Mouse (Mus musculus): ENCODE data around the gene D7Ertd443e.

D7Ertd443e gene

GRCm38 (mm10) chr7:134287570-134288222 is 97.8 kb downstream of the D7Ertd443e start:
- DNase-seq, result peak; percentile 93

GRCm38 (mm10) chr7:134272956-134273355 is 112.5 kb downstream of the D7Ertd443e start:
- peak; percentile 74 for DNase-seq

DNA sequence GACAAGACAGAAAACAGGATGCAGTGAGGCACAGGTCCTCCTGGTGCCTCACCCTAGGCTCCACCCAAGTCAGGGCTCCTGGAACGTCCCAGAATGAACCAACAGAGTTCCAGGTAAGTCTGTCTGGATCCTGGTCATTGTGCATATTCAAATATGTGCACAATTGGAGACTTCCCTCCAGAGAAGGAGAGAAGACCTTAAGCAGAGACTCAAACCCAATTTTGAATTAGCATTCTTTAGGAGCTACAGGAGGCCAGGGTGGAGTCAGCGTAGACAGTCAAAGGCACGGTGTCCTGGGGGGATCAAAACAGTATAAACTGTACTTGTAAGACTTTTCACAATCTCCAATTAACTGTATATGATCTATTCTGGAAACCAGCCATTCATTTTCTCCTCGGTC is 113.0 kb downstream of the D7Ertd443e start:
- peak; percentile 31 for DNase-seq

GRCm38 (mm10) chr7:134265783-134266182 is 119.7 kb downstream of the D7Ertd443e start:
- DNase-seq, result peak; percentile 29

DNA sequence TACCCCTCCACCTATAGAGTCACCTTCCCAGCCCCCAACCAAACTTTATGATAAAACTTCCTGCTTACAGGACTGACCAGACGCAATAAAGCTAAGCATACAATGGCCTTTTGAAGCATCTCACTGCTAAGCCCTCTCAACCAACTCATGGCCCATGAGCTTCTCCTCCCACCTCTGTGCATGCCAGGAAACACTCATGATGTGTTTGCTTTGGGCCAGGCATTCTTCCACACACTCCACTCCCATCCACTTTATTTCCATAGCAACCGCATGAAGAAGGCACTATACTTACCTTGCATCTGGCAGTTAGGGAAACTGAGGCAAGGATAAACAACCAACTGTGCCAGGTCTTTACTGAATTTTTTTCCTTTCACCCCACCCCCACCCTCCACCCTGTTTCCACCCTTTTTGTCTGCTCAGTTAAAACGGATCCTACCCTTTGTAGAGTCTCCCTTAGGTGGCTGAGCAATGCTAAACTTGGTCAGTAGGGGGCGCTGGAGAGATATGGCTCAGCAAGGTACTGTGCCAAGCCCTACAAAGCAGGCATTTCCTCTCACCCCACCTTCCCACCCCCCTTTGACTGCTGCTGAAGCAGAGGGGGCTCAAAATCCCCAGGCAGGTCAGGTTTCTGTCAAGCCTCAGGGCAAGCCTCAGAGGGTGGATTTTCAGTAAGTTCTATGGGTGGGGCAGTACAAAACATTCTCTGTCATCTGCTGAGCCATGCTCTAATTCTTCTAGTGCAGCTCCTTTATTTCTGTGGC is 122.1 kb downstream of the D7Ertd443e start:
- DNase-seq, result peak; percentile 92

DNA sequence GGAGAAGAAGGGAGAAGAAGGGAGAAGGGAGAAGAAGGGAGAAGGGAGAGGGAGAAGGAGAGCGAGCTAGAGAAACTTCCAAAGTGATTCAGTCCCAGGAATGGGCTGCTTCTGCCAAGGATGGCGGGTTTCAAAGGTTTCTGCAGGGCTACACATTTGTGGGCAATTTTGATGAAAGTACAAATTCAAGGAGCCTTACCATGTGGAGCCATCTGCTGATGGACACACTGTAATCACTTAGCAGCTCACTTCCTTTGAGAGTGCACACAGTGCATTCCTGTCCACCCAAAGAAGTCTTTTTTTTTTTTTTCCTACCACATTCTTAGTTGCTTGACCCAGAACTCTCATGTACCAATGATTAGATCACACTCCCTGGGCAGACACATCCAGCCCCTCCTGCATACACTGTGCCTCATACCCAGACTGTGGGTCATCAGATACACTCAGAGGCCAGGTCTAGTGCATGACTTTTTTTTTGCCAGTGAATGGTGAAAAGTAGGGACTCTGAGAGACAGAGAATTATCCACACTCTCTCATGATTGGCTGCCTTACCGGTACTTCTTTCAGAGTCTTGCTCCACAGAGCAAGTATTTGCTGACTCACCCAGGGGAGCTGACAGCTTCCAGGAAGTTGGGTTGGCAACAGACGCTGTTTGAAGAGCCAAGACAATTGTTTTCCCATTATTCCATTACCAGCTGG is 124.3 kb downstream of the D7Ertd443e start:
- DNase-seq, result peak; percentile 97

DNA sequence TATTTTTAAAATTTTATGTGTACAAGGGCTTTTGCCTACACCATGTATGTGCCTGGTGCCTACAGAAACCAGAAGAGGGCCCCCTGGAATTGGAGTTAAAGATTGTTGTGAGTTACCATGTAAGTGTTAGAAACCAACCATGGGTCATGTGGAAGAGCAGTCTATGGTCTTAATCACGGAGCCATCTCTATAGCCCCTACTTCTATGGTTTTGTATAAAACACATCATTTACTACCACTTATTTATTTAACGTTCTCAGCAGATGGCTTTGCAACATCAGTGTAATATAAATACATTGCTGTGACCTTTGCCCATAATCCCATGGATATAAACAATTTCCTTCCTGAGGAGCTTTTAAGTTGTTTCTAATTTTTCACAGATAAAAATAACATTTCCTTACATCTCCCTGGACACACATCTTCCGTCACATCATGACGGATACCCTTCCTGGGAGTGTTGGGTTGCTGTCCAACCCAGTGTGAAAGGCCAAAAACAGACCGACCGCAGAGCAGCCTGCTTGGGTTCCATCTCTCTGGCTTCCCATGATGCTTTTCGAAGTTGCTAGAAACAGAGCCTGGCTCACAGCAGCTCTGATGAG is 135.1 kb downstream of the D7Ertd443e start:
- no peak for DNase-seq

DNA sequence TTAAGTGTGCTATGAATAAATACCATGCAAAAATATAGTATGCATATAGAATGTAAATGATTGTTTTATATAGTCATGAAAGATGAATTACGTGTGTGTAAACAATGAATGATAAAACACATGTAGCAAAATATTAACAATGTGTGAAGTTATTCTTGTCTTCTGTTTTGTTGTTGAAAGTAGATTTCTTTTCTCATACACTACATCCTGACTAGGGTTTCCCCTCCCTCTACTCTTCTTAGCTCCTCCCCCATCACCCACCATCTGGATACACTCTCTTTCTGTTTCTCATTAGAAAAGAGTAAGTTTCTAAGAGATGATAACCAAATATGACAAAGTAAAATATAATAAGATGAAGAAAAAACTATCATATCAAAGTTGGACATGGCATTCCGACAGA is 137.4 kb downstream of the D7Ertd443e start:
- DNase-seq, result no peak

DNA sequence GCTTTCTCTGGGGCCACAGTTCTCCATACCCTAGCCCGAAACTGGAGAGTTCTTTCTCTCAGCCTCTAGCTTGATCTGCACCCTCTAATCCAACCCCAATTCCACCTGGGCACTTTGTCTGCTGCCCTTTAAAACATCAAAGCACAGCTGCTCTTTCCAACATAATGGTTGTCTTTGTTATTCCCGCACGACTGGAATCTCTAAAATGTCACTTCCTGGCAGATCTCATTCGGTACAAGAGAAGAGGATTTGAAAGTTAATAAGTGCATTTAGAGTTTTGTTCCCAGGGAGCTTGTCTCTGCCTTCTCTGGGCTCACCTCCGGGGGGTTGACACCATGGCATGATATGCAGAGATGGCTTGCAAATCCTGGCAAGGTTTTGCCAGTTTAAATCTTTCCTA is 138.8 kb downstream of the D7Ertd443e start:
- no peak for DNase-seq

- DNase-seq, result peak; percentile 93
Measured at GRCm38 (mm10) chr7:134242773-134243172, 142.7 kb downstream of the D7Ertd443e start.

DNA sequence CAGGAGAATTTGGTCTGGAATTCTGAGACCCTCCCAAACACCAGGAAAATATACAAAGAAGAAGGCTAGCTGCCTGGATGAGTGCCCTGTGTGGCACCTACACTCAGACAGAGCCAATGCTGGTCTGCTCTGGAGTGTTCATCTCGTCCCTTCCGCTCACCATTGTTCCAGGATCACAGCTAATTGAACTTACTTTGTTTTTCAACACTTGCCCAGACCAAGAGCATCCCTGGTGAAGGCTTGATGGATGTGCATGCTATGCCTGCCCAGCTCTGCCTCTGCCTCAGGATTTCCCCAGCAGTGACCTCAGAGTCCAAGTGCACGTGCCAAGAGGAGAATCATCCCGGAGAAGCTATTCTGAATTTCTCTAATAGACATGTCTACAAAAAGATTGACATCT is 144.2 kb downstream of the D7Ertd443e start:
- DNase-seq, result peak; percentile 53

DNA sequence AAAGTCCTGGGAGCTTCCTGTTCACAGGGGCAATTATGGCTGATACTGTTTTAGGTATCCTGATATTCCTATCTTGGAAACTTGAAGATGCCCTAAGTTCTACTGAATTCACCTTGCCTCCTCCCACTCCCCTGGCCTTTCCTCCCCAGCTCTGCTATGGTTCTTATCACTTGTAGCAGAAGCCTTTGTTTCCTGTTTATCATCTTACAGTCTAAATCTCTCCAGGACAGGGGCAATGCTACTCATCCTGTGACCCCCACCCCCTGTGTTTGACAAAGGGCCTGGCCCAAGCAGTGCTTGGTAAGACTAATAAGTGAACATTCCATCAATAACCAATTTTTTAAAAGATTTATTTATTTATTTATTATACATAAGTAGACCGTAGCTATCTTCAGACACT is 144.9 kb downstream of the D7Ertd443e start:
- peak; percentile 71 for DNase-seq

DNA sequence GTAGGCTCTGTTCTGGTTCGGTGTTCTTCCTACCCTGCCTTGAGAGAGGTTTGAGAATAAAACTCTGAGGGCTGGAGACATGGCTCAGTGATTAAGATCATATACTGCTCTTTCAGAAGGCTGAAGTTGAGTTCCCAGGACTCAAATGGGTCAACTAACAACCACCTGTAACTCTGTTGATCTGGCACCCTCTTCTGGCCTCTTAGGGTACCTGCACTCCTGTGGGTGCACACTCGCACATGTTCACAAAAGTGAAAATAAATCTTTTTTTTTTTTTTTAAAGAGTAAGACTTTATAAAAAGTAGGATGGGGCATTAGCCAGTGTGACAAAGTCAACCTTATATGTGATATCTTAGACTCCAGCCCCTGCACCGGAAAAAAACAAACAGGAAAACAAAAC is 146.6 kb downstream of the D7Ertd443e start:
- no peak for DNase-seq

DNA sequence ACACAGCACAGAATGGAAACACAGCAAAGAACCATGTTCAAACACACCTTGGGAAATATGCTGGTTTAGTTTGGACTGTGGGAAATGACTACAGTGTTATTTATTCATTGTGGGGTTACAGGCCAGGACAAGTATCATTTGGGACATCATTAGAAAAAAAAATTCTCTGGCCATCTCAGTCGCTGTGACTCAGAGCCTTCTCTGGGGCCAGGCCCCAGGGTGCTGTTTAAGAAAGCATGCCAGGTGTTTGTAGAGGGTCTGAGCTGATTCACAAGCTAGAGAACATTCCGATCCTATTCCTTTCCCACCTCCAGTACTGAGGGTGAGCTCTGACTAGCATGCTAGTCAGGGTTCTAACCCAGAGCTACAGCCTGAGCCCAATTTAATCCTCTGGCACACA is 148.1 kb downstream of the D7Ertd443e start:
- peak; percentile 79 for DNase-seq

DNA sequence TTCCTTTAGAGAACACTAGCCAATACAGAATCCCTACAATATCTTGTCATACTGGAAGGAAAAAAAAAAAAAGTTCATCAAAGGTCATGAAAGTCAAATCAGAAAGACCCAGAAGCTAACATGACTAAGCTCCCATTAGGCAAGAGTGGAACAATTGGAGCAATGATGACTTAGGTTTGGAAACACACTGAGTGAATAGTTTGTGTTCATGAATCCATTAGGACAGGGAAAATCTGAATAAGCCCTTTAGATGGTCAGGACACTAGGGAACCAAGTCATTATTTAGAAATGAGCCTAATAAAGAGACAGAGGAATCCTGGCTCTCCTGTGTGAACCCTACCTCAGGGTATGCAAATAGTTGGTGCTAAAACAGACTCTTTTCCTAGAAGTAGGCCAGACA is 148.7 kb downstream of the D7Ertd443e start:
- no peak for DNase-seq

DNA sequence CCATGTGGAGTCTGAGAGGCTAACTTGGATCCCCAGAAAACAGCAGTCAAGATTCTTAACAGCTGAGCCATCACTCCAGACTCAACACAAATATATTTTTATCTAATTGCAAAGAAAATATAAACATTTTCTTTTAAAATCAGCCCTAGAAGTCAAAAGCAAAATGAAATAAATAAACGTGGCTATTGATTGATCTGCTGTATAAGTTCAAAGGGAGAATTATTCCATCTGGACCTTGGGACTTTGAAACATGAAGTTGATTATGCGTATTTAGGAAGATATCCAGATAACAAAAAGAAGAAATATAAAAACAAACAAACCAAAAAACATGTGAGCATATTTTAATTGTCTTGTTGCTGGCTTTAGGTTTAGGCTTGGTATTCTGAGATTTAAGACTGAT is 149.9 kb downstream of the D7Ertd443e start:
- DNase-seq, result no peak

GRCm38 (mm10) chr7:134231378-134232346 is 153.8 kb downstream of the D7Ertd443e start, which contains the start of gene Adam12:
TSS of gene Adam12 (minus strand) at chr7:134232146.
- peak; percentile 65 for DNase-seq

DNA sequence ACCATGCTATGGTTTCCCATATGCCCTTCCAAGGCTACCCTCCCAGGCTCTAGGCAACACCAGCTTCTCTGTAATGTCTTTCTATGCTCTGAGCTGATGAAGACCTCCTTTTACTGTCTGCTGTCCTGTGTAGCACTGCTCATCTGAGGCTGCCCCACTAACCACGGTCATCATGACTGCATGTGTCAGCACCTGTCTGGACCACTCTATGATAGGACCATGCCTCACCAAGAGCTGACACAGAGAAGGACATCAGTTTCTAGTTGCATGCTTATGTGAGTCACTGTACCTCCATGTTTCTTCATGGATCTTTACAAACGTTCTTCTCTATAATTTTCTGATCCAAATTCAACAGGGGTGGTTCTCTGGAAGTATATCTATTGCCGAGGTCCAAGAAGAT is 154.8 kb downstream of the D7Ertd443e start:
- DNase-seq, result peak; percentile 79

DNA sequence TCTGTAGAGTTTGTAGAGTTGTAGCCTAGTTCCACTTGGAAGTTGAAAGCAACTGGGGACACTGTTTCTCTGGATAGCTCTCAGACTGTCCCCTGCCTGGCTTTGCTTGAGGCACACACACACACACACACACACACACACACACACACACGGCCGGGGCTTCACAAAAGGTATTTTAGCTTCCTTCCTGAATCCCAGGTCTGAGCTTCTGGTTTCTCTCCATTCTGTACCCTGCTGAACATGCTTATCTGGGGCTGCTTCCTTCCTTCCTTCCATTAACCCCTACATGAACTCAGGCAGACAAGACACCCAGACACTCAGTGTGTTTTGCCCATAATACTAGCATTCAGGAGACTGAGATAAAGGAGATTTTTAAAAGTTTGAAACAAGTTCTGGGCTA is 155.6 kb downstream of the D7Ertd443e start:
- DNase-seq, result peak; percentile 81

DNA sequence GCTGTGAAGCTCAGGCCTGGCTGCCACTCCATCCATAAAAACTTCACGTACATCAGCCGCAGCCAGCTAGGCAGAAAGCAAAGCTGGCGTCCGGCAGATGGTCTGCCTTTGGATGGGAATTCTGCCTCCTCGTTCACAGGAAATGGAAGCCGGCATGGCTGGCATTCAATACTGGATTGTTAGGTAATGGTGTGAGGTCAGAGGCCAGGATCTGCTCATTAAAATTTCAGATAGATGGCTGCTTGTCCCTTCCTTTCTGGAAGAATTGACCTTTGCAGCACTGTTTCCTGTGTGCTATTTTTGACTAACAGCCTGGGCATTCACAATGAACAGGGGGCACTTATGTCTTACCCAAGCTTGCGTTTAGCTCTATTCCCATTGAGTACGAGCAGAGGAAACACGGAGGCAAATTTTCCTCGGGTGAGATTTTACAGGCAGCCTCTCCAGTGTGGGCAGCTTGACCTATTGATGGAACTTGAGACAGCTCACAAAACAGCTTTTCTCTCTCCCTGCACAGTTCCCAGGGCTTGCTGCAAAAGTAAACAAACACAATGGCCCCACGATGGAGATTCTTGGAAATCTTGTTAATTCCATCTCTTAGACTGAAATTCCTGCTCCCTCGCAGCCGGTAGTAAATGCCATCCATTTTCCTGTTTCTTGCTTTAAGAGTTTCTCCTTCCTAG is 157.5 kb downstream of the D7Ertd443e start:
- peak; percentile 92 for DNase-seq

- DNase-seq, result peak; percentile 83
Measured at GRCm38 (mm10) chr7:134227101-134227500, 158.4 kb downstream of the D7Ertd443e start.

GRCm38 (mm10) chr7:134226231-134226630 is 159.2 kb downstream of the D7Ertd443e start:
- DNase-seq, result peak; percentile 82

All from heart, adult 11 months (tissue).